Mouse (Mus musculus) embryo, embryonic 11.5 days (tissue): ENCODE measurements around the gene Mybpc3.
"Not testable (repeated sequence)": the region's sequence is repeated elsewhere in the genome, so short reads cannot be mapped to it uniquely, and the experiment has no call there.

Experiments used
- DNase-seq: peaks from one replicate; pipeline ENCODE4 v3.0.0-alpha.2; 2012; ENCODE audit warnings: low read depth, low spot score

Mybpc3 gene

GRCm38 (mm10) chr2:91087453-91087852 lies 30.5 kb upstream of the Mybpc3 start:
- no peak for DNase-seq

DNA sequence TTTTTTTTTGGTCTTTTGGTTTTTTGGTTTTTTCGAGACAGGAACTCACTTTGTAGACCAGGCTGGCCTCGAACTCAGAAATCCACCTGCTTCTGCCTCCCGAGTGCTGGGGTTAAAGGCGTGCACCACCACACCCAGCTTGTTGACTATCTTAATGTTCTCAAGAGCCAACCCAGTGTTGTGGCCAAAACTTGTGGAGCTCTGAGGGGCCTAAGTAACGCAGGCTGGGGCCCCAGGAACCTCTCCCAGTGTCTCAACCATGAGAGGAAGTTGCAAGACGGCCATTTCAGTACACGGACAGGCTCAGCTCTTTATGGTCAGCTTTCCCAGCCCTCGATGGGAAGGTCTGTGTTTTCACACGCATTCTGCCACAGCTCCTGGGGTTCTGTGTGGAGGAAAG lies 29.0 kb upstream of the Mybpc3 start:
- no peak for DNase-seq

- DNase-seq = no peak
Measured at GRCm38 (mm10) chr2:91090208-91090607, 27.7 kb upstream of the Mybpc3 start.

DNA sequence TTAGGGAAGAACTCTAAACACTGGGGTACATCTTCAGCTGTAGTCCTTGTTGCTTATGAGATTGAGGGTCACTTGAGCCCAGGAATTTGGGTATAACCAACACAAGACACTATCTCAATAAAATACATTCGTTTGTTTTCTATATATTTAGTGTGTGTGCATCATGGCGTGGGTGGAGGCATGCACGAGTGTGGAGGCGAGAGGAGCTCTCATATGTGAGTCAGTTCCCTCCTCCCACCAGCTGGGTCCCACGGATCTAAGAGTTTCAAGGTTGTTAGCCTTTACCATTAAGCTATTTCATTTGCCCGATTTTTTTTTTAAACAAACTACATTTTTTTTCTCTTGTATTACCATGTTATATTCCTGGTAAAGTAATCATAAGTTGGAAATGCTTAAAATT lies 27.1 kb upstream of the Mybpc3 start:
- no peak for DNase-seq

DNA sequence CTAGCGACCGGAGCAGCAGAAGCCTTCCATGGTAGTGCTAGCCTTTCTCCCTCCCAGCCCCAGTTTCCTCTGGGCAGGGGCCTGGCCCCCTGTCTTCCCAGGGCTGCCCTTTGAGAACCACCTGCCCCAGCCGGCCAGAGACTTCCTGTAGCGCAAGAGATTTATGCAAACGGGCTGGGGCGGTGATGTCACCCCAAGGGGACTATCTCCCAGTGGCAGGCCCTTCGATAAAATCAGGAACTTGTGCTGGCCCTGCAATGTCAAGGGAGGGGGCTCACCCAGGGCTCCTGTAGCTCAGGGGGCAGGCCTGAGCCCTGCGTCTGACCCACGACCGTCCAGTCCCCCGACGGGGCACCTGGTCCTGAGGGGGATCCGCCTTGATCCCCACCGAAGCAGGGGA lies 21.4 kb upstream of the Mybpc3 start:
- DNase-seq = no peak

DNA sequence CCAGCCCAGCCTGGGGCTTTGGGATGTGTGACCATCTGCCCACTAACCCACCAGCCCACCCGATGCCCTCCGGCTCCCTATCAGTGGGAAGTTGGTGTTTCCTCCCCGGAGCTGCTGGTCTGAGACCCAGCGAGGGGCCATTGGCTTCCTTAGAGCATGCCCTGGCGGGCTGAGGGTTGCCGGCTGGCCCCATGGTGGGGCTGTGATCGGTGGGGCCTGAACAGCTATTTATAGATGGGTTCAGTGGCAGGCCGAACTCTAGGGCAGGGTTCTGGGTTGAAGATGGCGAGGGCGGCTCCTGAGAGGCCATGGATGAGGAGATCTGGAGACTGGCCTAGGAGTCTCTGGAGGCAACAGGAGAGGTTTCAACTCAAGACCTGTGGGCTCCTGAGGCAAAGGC lies 20.9 kb upstream of the Mybpc3 start:
- no peak for DNase-seq

- no peak for DNase-seq
Measured at GRCm38 (mm10) chr2:91098156-91098555, 19.8 kb upstream of the Mybpc3 start.

GRCm38 (mm10) chr2:91101124-91101740 lies 16.7 kb upstream of the Mybpc3 start:
- DNase-seq = peak; percentile 79

GRCm38 (mm10) chr2:91108156-91108555 lies 9.8 kb upstream of the Mybpc3 start:
- DNase-seq = no peak

DNA sequence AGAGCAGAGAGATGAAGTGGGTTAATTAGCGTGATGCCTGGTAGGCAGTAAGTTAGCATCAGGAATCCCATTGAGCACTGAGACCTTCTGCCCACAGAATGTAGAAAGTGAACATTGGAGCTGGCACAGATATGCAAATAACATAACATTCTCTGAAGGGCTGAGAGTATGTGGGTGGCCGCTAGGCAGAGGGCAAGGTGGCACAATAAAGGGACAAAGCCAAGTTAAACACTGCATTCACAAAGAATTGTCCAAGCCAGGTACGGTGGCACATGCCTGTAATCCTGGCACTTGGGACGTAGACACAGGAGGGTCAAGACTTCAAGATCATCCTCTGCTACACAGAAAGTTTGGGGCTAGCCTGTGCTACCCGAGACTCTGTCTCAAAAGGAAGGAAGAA lies 8.7 kb upstream of the Mybpc3 start:
- DNase-seq = no peak

DNA sequence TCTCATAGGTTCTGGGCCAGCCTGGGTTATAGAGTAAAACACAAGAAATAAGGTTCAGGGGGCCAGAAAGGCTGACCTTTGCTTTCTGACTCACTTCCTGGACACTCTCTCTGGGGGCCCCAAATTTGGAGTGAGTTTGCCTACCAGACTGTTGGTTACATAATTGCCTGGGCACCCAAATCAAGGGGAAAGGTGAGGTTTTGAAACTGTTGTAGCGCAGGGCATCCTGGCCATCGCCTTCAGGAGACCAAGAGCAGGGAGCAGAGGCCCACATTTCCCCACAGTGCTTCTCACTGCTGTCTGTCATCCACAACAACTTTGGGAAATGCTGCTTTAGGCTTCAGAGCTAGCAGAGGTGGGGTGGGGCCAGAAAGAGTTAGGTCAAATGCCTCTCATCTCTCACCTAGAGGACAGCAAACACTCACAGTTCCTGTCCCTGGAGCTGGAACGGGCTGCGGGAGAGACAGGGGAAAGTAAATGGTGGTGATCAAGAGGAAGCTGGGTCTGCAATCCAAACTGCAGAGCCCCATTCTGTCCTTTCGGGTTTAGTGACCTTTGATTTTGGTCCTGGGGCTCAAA lies 8.0 kb upstream of the Mybpc3 start:
- no peak for DNase-seq

DNA sequence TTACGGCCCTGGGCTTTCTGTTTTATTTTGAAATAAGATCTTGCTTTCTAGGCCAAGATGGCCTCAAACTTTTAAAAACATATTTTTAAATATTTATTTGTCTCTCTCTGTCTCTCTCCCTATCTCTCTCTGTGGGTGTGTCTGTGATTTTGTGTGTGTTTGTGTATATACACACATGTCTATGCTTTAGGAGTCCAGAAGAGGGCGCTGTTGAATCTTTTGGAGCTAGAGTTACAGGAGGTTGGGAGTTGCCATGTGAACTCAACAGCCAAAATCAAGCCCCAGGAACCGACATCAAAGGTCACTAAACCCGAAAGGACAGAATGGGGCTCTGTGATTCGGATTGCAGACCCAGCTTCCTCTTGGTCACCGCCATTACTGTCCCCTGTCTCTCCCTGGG lies 7.5 kb upstream of the Mybpc3 start:
- DNase-seq = no peak

DNA sequence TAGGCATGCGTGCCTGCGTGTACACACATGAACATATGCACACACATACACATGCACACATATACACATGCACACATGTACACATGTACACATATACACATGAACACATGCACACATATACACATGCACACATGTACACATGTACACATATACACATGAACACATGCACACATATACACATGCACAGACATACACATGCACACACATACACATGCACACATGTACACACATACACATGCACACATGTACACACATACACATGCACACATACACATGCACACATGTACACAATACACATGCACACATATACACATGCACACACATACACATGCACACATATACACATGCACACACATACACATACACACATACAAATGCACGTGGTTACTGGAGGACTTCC lies 6.1 kb upstream of the Mybpc3 start:
- not testable (repeated sequence) for DNase-seq

GRCm38 (mm10) chr2:91112491-91112890 lies 5.5 kb upstream of the Mybpc3 start:
- no peak for DNase-seq

DNA sequence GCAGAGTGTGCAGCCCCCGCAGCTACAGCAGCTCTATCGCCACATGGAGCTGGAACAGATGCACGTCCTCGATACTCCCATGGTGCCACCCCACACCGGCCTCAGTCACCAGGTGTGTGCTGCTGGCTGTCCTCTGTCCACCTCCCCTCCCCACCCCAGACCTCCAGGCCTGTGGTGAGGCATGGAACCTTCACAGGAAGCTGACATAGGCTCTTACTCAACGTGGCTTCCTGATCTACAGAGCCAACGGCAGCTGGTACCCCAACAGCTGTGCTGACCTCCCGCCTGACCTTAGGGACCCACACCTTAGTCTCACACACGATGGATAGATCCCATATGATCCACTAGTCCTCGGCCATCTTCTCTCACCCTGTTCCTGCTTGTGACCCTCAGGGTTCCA lies 4.6 kb upstream of the Mybpc3 start:
- DNase-seq = no peak

DNA sequence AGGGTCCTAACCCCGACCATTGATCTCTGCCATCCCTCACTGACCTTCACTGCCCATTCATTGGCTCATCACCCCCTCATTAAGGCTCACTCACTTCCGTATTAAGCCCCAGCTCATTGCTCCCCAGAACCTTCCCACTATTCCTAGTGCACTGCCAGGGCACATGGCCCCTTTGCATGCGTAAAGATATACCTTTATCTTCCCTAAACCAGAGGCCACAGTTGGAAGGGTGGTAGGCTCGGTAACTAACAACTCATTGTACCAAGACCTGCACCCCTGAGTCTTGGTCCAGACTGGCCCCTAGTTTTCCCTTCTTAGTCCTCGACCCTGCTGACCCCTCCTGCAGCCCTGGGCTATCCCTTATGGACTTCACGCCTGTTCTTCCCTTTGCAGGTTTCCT lies 4.1 kb upstream of the Mybpc3 start:
- DNase-seq = no peak

DNA sequence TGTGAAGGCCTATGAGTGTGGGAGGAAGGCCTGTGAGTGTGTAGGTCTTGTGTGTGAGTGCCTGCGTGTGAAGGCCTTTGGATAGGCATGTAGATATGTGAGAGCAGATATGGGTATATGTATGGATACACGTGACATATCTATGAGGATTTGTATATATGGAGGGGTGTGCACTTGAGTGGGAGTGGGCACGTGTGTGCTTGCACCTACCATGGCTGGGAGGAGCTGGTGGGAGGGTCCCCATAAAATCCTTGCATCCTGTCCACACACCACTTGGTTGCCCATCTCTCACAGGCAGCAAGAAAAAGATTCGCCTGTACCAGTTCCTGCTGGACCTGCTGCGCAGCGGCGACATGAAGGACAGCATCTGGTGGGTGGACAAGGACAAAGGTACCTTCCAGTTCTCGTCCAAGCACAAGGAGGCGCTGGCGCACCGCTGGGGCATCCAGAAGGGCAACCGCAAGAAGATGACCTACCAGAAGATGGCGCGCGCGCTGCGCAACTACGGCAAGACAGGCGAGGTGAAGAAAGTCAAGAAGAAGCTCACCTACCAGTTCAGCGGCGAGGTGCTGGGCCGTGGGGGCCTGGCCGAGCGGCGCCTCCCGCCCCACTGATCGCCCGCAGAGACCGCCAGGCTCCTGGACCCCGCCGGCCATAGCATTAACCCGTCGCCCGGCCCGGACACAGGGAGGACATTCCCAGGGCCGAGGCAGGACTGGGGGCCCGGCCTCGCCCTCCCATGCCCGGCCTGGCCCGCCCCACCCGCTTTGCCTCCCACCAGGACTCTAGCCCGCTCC lies 3.0 kb upstream of the Mybpc3 start:
- DNase-seq = peak; percentile 93

- no peak for DNase-seq
Measured at GRCm38 (mm10) chr2:91115578-91115970, 2.4 kb upstream of the Mybpc3 start.

DNA sequence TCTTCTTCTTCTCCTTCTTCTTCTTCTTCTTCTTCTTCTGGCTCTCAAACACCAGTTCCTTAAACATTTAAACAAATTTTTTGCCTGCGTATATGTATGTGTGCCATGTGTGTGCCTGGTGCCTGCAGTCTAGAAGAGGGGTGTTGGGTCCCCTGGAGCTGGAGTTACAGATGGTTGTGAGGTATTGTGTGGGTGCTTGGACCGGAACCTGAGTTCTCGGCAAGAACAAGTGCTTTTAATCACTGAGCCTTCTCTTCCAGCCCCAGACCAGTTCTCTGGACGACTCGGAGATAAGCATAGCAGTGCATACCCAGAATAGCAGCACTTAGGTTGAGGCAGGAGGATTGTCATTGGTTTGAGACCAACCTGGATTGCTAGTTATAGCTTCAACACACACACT lies 1.1 kb upstream of the Mybpc3 start:
- no peak for DNase-seq

DNA sequence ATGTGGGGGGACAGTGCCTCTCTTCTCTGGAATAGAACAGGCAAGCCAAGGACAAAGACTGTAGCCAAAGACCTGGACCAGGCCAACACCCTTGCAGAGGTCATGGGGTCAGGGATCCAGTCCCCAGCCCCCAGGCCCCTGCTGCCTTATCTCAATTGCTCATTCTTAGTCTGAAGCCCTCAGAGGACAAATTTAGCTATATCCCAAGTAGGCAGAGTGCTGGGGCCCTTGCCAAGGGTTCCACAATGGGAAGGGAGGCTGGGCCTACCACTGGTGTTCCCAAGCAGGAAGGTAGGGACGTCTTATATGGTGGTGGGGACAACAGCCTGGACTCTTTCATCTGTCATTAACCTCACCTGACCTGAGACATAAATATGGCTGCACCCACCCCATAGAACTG lies 703 bp downstream of the Mybpc3 start:
- no peak for DNase-seq

- no peak for DNase-seq
Measured at GRCm38 (mm10) chr2:91119061-91119460, 1.1 kb downstream of the Mybpc3 start.

GRCm38 (mm10) chr2:91119551-91119950 lies 1.6 kb downstream of the Mybpc3 start:
- no peak for DNase-seq

DNA sequence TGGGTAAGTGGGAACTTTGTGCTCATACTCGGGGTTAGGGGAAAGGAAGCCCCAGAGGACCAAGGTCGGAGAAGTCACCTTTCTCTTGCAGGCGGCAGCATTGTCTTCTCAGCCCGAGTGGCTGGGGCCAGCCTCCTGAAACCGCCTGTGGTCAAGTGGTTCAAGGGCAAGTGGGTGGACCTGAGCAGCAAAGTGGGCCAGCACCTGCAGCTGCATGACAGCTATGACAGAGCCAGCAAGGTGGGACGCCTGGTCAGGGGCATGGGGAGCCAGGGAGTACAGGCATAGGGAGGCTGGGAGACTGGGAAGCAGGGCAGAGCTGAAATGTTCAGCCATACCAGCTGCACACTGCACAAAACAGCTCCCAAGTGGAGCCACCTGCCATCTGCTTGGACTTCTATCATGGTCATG lies 2.3 kb downstream of the Mybpc3 start:
- no peak for DNase-seq
